ENCODE assay signal across 9 mouse cellular contexts in genomic region chr10:60933891-60934290, GRCm38 (mm10).
DNase-seq lines count a peak whose midpoint lies in the region; ATAC-seq and TF ChIP-seq lines count a peak whose summit lies in the region.
"Had no signal": no experiment of that assay in that cellular context is flagged by ENCODE, and none has a peak within 500 bp of the region (broad histone marks: within the 10 kb centered on the region; RNA-seq: fewer than 3 reads in every experiment).

No protein-coding gene starts in this region.

- no peak overlapping the region for H3K9ac ChIP-seq in midbrain, embryonic 12.5 days (replicated peaks)
- no peak overlapping the region for H3K9ac ChIP-seq in midbrain, postnatal 0 days (replicated peaks; ENCODE audit: low read length, poor library complexity, severe bottlenecking)
- no peak overlapping the region for H3K9ac ChIP-seq in liver, embryonic 16.5 days (ENCODE audit: low read depth, low read length)

- H3K27me3 ChIP-seq in heart, embryonic 10.5 days (ENCODE audit: insufficient read depth, poor library complexity, severe bottlenecking), result peaks cover 6% of the 10 kb centered on the region; the same call in 1 of the 2 replicates
- peaks cover 75% of the 10 kb centered on the region for H3K27me3 ChIP-seq in midbrain, embryonic 12.5 days
- H3K27me3 ChIP-seq in midbrain, postnatal 0 days (ENCODE audit: insufficient read depth, low read length), result no peaks in the 10 kb centered on the region
- no peaks in the 10 kb centered on the region for H3K27me3 ChIP-seq in liver, embryonic 16.5 days (ENCODE audit: control insufficient read depth, insufficient read depth, low read depth, low read length)

- TF ChIP-seq CTCF in midbrain, postnatal 0 days (IDR thresholded peaks at IDR 0.05), result no peak

- ATAC-seq in midbrain, embryonic 12.5 days (ENCODE audit: low FRiP score, low read depth), result no peak
- no peak for ATAC-seq in midbrain, postnatal 0 days (ENCODE audit: low FRiP score)
- ATAC-seq in liver, embryonic 16.5 days (ENCODE audit: low read depth), result peak; percentile 37; the same call in 1 of the 2 replicates
- ATAC-seq: hindbrain, embryonic 16.5 days had no signal

- peaks cover 86% of the 10 kb centered on the region for H3K4me1 ChIP-seq in heart, embryonic 10.5 days
- H3K4me1 ChIP-seq in midbrain, embryonic 12.5 days, result peaks cover 60% of the 10 kb centered on the region
- H3K4me1 ChIP-seq in midbrain, postnatal 0 days (ENCODE audit: insufficient read depth, low read length), result no peaks in the 10 kb centered on the region
- H3K4me1 ChIP-seq in liver, embryonic 16.5 days (ENCODE audit: control insufficient read depth, low read depth, low read length), result no peaks in the 10 kb centered on the region; the same call in 1 of the 2 replicates

- H3K36me3 ChIP-seq in heart, embryonic 10.5 days, result no peaks in the 10 kb centered on the region
- no peaks in the 10 kb centered on the region for H3K36me3 ChIP-seq in midbrain, embryonic 12.5 days
- no peaks in the 10 kb centered on the region for H3K36me3 ChIP-seq in midbrain, postnatal 0 days (ENCODE audit: insufficient read depth, low read length)
- H3K36me3 ChIP-seq in liver, embryonic 16.5 days (ENCODE audit: control insufficient read depth, insufficient read depth), result no peaks in the 10 kb centered on the region

- H3K4me2 ChIP-seq in midbrain, embryonic 12.5 days (replicated peaks), result no peak overlapping the region
- H3K4me2 ChIP-seq in midbrain, postnatal 0 days (ENCODE audit: low read depth, low read length, poor library complexity, severe bottlenecking), result no peak overlapping the region
- H3K4me2 ChIP-seq in liver, embryonic 16.5 days (ENCODE audit: low read depth, low read length), result no peak overlapping the region

- peak overlapping the region; percentile 88 for H3K27ac ChIP-seq in heart, embryonic 10.5 days
- H3K27ac ChIP-seq in midbrain, embryonic 12.5 days (replicated peaks), result 0 out of 2 replicates have a peak overlapping the region, but pooled peaks have one; percentile 10
- no peak overlapping the region for H3K27ac ChIP-seq in midbrain, postnatal 0 days (ENCODE audit: low read depth, low read length)
- no peak overlapping the region; the same call in 1 of the 2 replicates for H3K27ac ChIP-seq in liver, embryonic 16.5 days (ENCODE audit: low read length)

- DNase-seq in heart, embryonic 10.5 days (ENCODE audit: low spot score), result no peak
- no peak for DNase-seq in heart, adult 11 months
- DNase-seq in midbrain, postnatal 0 days (ENCODE audit: low spot score), result no peak
- DNase-seq in urinary bladder, postnatal 10 days (ENCODE audit: low spot score), result no peak
- no peak for DNase-seq in ovary, postnatal 10 days (ENCODE audit: low spot score)
- no peak for DNase-seq in layer of hippocampus, adult 9-10 months (ENCODE audit: low spot score)

- H3K9me3 ChIP-seq in heart, embryonic 10.5 days, result no peaks in the 10 kb centered on the region
- H3K9me3 ChIP-seq in midbrain, embryonic 12.5 days, result no peaks in the 10 kb centered on the region
- H3K9me3 ChIP-seq in midbrain, postnatal 0 days (ENCODE audit: low read length), result no peaks in the 10 kb centered on the region
- H3K9me3 ChIP-seq in liver, embryonic 16.5 days (replicated peaks; ENCODE audit: control insufficient read depth, low read length), result no peaks in the 10 kb centered on the region

- 34% methylated on average over 7 of the region's 7 CpGs for WGBS in heart, embryonic 10.5 days
- WGBS in midbrain, embryonic 12.5 days, result 28% methylated on average over 7 of the region's 7 CpGs
- 36% methylated on average over 7 of the region's 7 CpGs for WGBS in midbrain, postnatal 0 days
- 21% methylated on average over 7 of the region's 7 CpGs for WGBS in liver, embryonic 16.5 days (ENCODE audit: insufficient replicate concordance)

- peak overlapping the region; percentile 22; the same call in 1 of the 2 replicates for H3K4me3 ChIP-seq in heart, embryonic 10.5 days
- H3K4me3 ChIP-seq in midbrain, embryonic 12.5 days, result no peak overlapping the region
- no peak overlapping the region for H3K4me3 ChIP-seq in midbrain, postnatal 0 days (ENCODE audit: low read depth, low read length)
- H3K4me3 ChIP-seq in liver, embryonic 16.5 days (ENCODE audit: low read depth, low read length), result no peak overlapping the region

Comparison
In these comparisons a context has a peak if more than half of its experiments do, and no peak if none do; other contexts are left out.
1. H3K27ac ChIP-seq: peak in heart, embryonic 10.5 days (single experiment) and midbrain, embryonic 12.5 days (single experiment); none in midbrain, postnatal 0 days (single experiment) and liver, embryonic 16.5 days (single experiment).